Mouse (Mus musculus) heart, embryonic 15.5 days (tissue): ENCODE results near the gene Gm20503. TPM values are rescaled to one million over a fixed set of nuclear protein-coding genes. Genes with fewer than 3 reads are reported as not detected.

Experiments used
- ATAC-seq: fragments of 200-750 bp; cut with Nextera tagmentation; replicated peaks from 2 replicates; pipeline ENCODE4 v1.8.0; 2017; ENCODE audit warnings: low read depth, moderate TSS enrichment; ENCODE audit not compliant: insufficient number of reproducible peaks, insufficient read depth, low FRiP score
- H3K27ac ChIP-seq: fragments of 300-500 bp; sonication (generic); 2 replicates; pipeline ENCODE4 v1.5.1; 2015; ENCODE audit warnings: mild to moderate bottlenecking, inconsistent platforms
- H3K27me3 ChIP-seq: fragments of 300-500 bp; sonication (generic); 2 replicates; pipeline ENCODE4 v1.6.1; 2015; ENCODE audit warnings: inconsistent platforms
- H3K36me3 ChIP-seq: fragments of 300-500 bp; sonication (generic); 2 replicates; pipeline ENCODE4 v1.6.1; 2015; ENCODE audit warnings: mild to moderate bottlenecking, inconsistent platforms
- H3K4me1 ChIP-seq: fragments of 300-500 bp; sonication (generic); replicated peaks from 2 replicates; pipeline ENCODE4 v1.6.1; 2015; ENCODE audit warnings: inconsistent platforms
- H3K4me2 ChIP-seq: fragments of 300-500 bp; sonication (generic); 2 replicates; pipeline ENCODE4 v1.6.1; 2015; ENCODE audit warnings: inconsistent platforms, mild to moderate bottlenecking, moderate library complexity
- H3K4me3 ChIP-seq: fragments of 300-500 bp; sonication (generic); 2 replicates; pipeline ENCODE4 v1.5.1; 2015; ENCODE audit warnings: mild to moderate bottlenecking, inconsistent platforms
- H3K9ac ChIP-seq: fragments of 300-500 bp; sonication (generic); 2 replicates; pipeline ENCODE4 v1.6.1; 2015; ENCODE audit warnings: mild to moderate bottlenecking, inconsistent platforms
- H3K9me3 ChIP-seq: fragments of 300-500 bp; sonication (generic); replicated peaks from 2 replicates; pipeline ENCODE4 v1.6.1; 2016; ENCODE audit warnings: inconsistent platforms
- WGBS: fragments of 180-500 bp; shearing (Covaris S2); methylation state at CpG from one replicate; pipeline ENCODE4 v1.1.7; 2015; ENCODE audit warnings: mixed read lengths; 5-methylcytosine and 5-hydroxymethylcytosine counted together
- polyA plus RNA-seq: library from polyadenylated mRNA; unstranded; fragments of >200 nt; fragmentation: Nextera tagmentation; extraction: Ambion mirVana; gene quantifications from 2 replicates; pipeline ENCODE4 v1.2.1, GENCODE M21; 2015

Gene Gm20503
- polyA plus RNA-seq, 1 experiment from 2014 or later = 12.2 TPM

DNA sequence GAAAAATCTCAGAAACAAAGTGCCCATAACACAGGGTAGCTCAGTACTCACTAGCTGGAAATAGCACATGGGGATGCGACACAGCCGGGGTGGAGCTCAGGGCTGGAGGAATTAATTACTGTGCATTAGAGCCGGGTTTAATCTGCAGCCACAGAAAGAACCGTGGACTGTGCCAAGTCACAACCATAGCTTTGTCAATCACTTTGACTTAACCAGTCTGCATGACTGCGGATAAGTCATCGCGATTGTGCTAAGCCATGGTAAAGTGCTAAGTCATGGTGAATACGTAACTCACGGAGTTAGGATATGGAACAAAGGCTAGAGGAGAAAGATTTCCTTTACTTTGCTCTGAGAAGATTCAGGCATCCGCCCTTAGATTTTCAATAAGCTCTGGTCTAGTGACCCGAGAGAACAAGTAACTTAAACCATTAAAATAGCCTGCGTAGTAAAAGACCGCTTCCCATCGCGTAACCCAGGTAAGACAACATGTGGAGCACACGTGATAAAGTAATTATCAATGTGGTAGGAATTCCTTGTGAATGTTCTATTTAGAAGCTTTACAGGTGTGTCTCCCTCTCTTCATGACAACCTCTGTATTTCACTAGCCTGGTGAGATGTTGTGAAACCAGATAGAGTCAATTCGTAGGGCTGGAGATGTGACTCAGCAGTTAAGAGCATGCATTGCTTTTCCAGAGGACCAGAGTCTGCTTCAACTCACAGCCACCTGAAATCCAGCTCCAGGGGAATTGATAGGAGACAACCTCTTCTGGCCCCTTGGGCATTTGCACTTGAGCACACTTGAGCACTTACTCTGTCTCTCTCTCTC is 12.2 kb upstream of the Gm20503 start:
- Histone ChIP-seq H3K36me3 (no peaks in the 10 kb centered on the region), H3K4me3 (no peak overlapping the region), H3K4me1 (peaks cover 11% of the 10 kb centered on the region), H3K27ac (no peak overlapping the region), H3K4me2 (no peak overlapping the region), H3K27me3 (no peaks in the 10 kb centered on the region), H3K9me3 (no peaks in the 10 kb centered on the region), H3K9ac (no peak overlapping the region)
- 79% methylated on average over 17 of the region's 17 CpGs for WGBS
- no peak for ATAC-seq

- no peak overlapping the region for H3K4me3 ChIP-seq
- H3K27ac ChIP-seq = no peak overlapping the region
- no peaks in the 10 kb centered on the region for H3K27me3 ChIP-seq
- H3K36me3 ChIP-seq = no peaks in the 10 kb centered on the region
- ATAC-seq = no peak
- 34% methylated on average over 5 of the region's 5 CpGs for WGBS
- peaks cover 6% of the 10 kb centered on the region for H3K4me1 ChIP-seq
- no peak overlapping the region for H3K4me2 ChIP-seq
- no peak overlapping the region for H3K9ac ChIP-seq
- H3K9me3 ChIP-seq = no peaks in the 10 kb centered on the region
Observed at GRCm38 (mm10) chr4:58992195-58992594, 10.8 kb upstream of the Gm20503 start.

- Histone ChIP-seq H3K27me3 (no peaks in the 10 kb centered on the region), H3K4me1 (0 out of 2 replicates have a peak, but pooled peaks cover 4% of the 10 kb centered on the region), H3K36me3 (no peaks in the 10 kb centered on the region), H3K4me2 (no peak within 1 kb of the TSS), H3K27ac (no peak within 1 kb of the TSS), H3K9me3 (no peaks in the 10 kb centered on the region), H3K9ac (no peak within 1 kb of the TSS), H3K4me3 (no peak within 1 kb of the TSS)
- WGBS = 76% methylated on average over 4 of the region's 4 CpGs
- no peak for ATAC-seq
Observed at GRCm38 (mm10) chr4:58994762-58995161, 8.2 kb upstream of the Gm20503 start, which contains the start of gene Dnajc25. Gene Dnajc25, plus strand, starts transcription at chr4:58995062.

- 50% methylated on average over 8 of the region's 8 CpGs for WGBS
- 0 out of 2 replicates have a peak, but pooled peaks cover 4% of the 10 kb centered on the region for H3K4me1 ChIP-seq
- ATAC-seq = no peak
- H3K27ac ChIP-seq = no peak overlapping the region
- H3K27me3 ChIP-seq = no peaks in the 10 kb centered on the region
- H3K4me2 ChIP-seq = no peak overlapping the region
- H3K4me3 ChIP-seq = no peak overlapping the region
- no peaks in the 10 kb centered on the region for H3K36me3 ChIP-seq
- no peak overlapping the region for H3K9ac ChIP-seq
- H3K9me3 ChIP-seq = no peaks in the 10 kb centered on the region
Observed at GRCm38 (mm10) chr4:58995251-58995693, 7.7 kb upstream of the Gm20503 start.

- Histone ChIP-seq H3K9me3 (no peaks in the 10 kb centered on the region), H3K4me2 (no peak overlapping the region), H3K27me3 (no peaks in the 10 kb centered on the region), H3K36me3 (no peaks in the 10 kb centered on the region), H3K27ac (no peak overlapping the region), H3K4me3 (no peak overlapping the region), H3K4me1 (0 out of 2 replicates have a peak, but pooled peaks cover 4% of the 10 kb centered on the region), H3K9ac (no peak overlapping the region)
- ATAC-seq = no peak
- 39% methylated on average over 5 of the region's 5 CpGs for WGBS
Observed at GRCm38 (mm10) chr4:58997081-58997480, 5.9 kb upstream of the Gm20503 start.

GRCm38 (mm10) chr4:58998688-58999087 is 4.3 kb upstream of the Gm20503 start:
- Histone ChIP-seq H3K4me1 (peaks cover 7% of the 10 kb centered on the region; the same call in 1 of the 2 replicates), H3K27ac (no peak overlapping the region), H3K9ac (no peak overlapping the region), H3K9me3 (no peaks in the 10 kb centered on the region), H3K36me3 (no peaks in the 10 kb centered on the region), H3K4me3 (no peak overlapping the region), H3K4me2 (no peak overlapping the region), H3K27me3 (no peaks in the 10 kb centered on the region)
- WGBS = 80% methylated on average over 1 of the region's 1 CpGs
- ATAC-seq = no peak

GRCm38 (mm10) chr4:58999686-59000085 is 3.3 kb upstream of the Gm20503 start:
- Histone ChIP-seq H3K36me3 (no peaks in the 10 kb centered on the region), H3K27me3 (no peaks in the 10 kb centered on the region), H3K9ac (no peak overlapping the region), H3K27ac (no peak overlapping the region), H3K4me2 (no peak overlapping the region), H3K9me3 (no peaks in the 10 kb centered on the region), H3K4me3 (no peak overlapping the region), H3K4me1 (peaks cover 17% of the 10 kb centered on the region)
- no peak for ATAC-seq
- WGBS = 10% methylated on average over 2 of the region's 2 CpGs

DNA sequence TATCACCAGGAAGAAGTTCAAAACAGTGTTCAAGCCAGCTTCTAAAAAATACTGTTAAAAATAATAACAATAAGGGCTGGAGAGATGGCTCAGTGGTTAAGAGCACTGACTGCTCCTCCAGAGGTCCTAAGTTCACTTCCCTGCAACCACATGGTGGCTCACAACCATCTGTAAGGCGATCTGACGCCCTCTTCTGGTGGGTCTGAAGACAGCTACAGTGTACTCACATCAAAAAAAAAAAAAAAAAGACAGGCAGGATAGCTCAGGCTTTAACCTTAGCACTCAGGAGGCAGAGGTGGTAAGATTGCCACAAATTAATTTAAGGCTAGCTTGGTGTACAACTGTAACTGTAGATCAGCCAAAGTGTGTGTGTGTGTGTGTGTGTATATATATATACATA is 2.4 kb upstream of the Gm20503 start:
- WGBS = 3% methylated on average over 2 of the region's 2 CpGs
- H3K27ac ChIP-seq = no peak overlapping the region
- H3K36me3 ChIP-seq = no peaks in the 10 kb centered on the region
- peaks cover 26% of the 10 kb centered on the region for H3K4me1 ChIP-seq
- H3K4me2 ChIP-seq = no peak overlapping the region
- H3K27me3 ChIP-seq = no peaks in the 10 kb centered on the region
- no peaks in the 10 kb centered on the region for H3K9me3 ChIP-seq
- H3K9ac ChIP-seq = no peak overlapping the region
- no peak overlapping the region for H3K4me3 ChIP-seq
- ATAC-seq = no peak

DNA sequence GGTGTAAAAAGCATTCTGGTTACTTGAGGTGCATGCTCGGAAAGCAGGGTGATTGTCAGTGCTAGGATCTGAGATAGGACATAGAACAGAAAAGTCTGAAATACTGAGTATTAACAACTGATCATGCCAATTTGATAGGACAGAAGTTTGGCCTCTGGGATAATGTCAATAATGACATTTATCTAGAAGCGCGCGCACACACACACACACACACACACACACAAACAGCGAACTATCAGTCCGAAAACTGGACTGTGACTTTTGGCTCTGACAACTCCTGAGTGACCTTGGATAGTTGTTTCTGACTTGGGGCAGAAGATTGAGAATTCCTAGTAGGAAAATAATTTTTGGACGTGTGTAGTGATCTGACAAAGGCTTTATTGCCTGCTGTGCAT is 793 bp downstream of the Gm20503 start:
- H3K27me3 ChIP-seq = no peaks in the 10 kb centered on the region
- no peaks in the 10 kb centered on the region for H3K36me3 ChIP-seq
- peak overlapping the region; percentile 93; the same call in 1 of the 2 replicates for H3K27ac ChIP-seq
- peaks cover 32% of the 10 kb centered on the region for H3K4me1 ChIP-seq
- ATAC-seq = no peak
- H3K9me3 ChIP-seq = no peaks in the 10 kb centered on the region
- H3K4me2 ChIP-seq = peak overlapping the region; percentile 81
- WGBS = 18% methylated on average over 7 of the region's 7 CpGs
- peak overlapping the region; percentile 91 for H3K9ac ChIP-seq
- H3K4me3 ChIP-seq = peak overlapping the region; percentile 90

DNA sequence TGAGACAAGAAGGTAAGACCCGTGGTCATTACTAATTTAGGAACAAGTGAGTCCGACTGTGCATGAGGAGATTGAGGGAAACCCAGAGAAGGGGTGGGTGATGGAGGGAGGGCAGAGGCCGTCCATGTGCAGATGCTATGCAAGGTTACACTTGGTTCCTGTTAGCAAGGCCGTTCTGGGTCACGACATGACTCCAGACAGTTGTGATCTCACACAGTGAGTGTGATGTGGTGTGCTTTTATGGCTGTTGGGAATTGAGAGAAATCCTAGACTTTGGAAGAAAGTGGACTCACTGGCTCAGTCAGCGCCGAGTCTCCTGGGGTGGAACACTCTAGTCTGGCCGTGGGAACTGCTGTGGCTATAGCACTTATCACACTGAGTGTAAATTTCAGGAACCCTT is 3.2 kb downstream of the Gm20503 start:
- 57% methylated on average over 8 of the region's 8 CpGs for WGBS
- Histone ChIP-seq H3K27ac (no peak overlapping the region), H3K9ac (no peak overlapping the region), H3K27me3 (no peaks in the 10 kb centered on the region), H3K4me3 (no peak overlapping the region), H3K4me1 (peaks cover 34% of the 10 kb centered on the region), H3K9me3 (no peaks in the 10 kb centered on the region), H3K36me3 (no peaks in the 10 kb centered on the region), H3K4me2 (no peak overlapping the region)
- no peak for ATAC-seq

- no peaks in the 10 kb centered on the region for H3K9me3 ChIP-seq
- H3K4me1 ChIP-seq = peaks cover 38% of the 10 kb centered on the region
- no peak overlapping the region for H3K4me2 ChIP-seq
- H3K36me3 ChIP-seq = no peaks in the 10 kb centered on the region
- WGBS = 67% methylated on average over 6 of the region's 6 CpGs
- H3K4me3 ChIP-seq = no peak overlapping the region
- H3K9ac ChIP-seq = no peak overlapping the region
- H3K27me3 ChIP-seq = no peaks in the 10 kb centered on the region
- no peak for ATAC-seq
- H3K27ac ChIP-seq = no peak overlapping the region
Observed at GRCm38 (mm10) chr4:59007016-59007415, 4.0 kb downstream of the Gm20503 start.

- ATAC-seq = no peak
Observed at GRCm38 (mm10) chr4:59007974-59008373, 5.0 kb downstream of the Gm20503 start.

More at GRCm38 (mm10) chr4:59007974-59008373, 5.0 kb downstream of the Gm20503 start:
- Histone ChIP-seq H3K27ac (no peak overlapping the region), H3K9ac (no peak overlapping the region), H3K4me1 (peaks cover 35% of the 10 kb centered on the region), H3K4me2 (no peak overlapping the region), H3K36me3 (no peaks in the 10 kb centered on the region), H3K27me3 (no peaks in the 10 kb centered on the region), H3K9me3 (no peaks in the 10 kb centered on the region), H3K4me3 (no peak overlapping the region)
- 75% methylated on average over 5 of the region's 5 CpGs for WGBS
